Mouse (Mus musculus) kidney, adult 2 months (tissue): ENCODE results near the gene Ctbs.

Experiments
- CTCF ChIP-seq: fragments of 200-500 bp; conservative IDR thresholded peaks from 2 replicates; pipeline ENCODE4 v1.5.1; 2011; ENCODE audit warnings: low read depth, mild to moderate bottlenecking, control low read depth, low read length, moderate library complexity, mixed read lengths; ENCODE audit not compliant: insufficient read depth, insufficient read length
- POLR2A ChIP-seq: fragments of 200-500 bp; IDR thresholded peaks from one replicate; pipeline ENCODE4 v1.6.1; 2011; ENCODE audit warnings: low read depth, low read length, control low read depth

DNA sequence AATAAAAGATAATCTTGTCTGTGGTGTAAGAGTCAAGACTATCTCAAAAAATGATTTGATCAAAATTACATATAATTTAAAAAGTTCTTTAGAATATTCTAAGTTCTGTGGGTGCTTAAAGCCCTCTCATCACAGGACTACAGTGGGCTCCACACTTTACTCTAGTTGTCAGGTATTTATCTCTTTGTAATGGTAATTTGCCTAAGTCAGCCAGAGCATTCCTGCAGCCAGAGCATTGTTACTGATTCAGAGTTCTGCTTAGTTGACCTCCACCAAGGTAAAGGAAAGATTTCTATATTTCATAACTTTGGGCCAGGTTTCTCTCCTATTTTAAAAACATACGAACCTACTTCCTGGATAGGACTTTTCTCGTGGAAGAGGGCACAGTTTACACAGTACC lies 19.6 kb downstream of the Ctbs start:
- TF ChIP-seq CTCF (no peak), POLR2A (no peak)
